Mouse (Mus musculus): Measurements from ENCODE around the gene Syt7. TPM values are rescaled to one million over a fixed set of nuclear protein-coding genes. Genes with fewer than 3 reads are reported as not detected.

The Syt7 gene
- total RNA-seq, 2 experiments from 2014 or later, result 6.2 to 6.9 TPM

DNA sequence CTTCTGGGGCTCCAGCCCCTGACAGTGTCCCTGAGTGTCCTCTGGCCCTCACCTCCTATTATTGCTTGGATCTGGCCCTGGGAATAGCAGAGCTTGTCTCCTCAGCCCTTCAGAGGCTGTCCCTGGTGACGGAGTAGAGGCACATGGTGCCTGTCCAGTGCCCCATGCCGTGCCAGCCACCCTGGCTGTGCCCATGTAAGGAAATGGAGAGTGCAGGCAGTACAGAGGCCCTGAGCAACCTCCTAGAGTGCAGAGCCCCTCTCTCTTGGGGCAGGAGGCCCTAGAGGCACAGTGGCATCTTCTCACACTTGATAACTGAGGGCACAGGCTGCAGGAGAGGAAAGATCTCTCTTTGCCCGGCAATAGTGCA lies 66.5 kb downstream of the Syt7 start:
- DNase-seq (ENCODE audit: low spot score in 2 of 2), result no peak

- peak in 1 of 2 experiments; percentile 58 for DNase-seq (ENCODE audit: low spot score in 2 of 2)
Measured at GRCm38 (mm10) chr19:10456752-10457483, 68.0 kb downstream of the Syt7 start, which contains the start of gene Lrrc10b. TSS of gene Lrrc10b (minus strand) at chr19:10457473.

- peak in 1 of 2 experiments; percentile 54 for DNase-seq (ENCODE audit: low spot score in 2 of 2)
Measured at GRCm38 (mm10) chr19:10457484-10457800, 68.6 kb downstream of the Syt7 start.

- no peak for DNase-seq (ENCODE audit: low spot score in 2 of 2)
Measured at GRCm38 (mm10) chr19:10458096-10458495, 69.2 kb downstream of the Syt7 start.

DNA sequence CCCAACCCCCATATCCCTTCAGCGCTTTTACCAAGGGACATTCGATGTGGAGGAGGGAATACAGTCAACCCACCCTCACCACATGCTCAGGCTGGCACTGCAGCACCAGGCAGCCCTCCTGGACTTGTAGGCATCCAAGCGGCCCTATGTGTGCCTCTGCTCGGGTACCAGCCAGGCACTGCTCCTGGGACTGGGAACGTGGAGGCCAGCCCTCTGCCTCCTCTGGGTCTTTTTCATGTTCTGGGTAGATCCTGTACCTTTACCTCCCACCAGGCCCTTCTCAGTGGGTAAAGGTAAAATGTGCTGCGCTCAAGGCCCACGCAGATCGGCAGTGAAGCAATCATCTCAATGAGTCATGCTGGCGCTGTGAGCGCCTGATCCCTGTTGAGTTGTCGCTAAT lies 71.0 kb downstream of the Syt7 start:
- DNase-seq (ENCODE audit: low spot score in 2 of 2), result no peak

DNA sequence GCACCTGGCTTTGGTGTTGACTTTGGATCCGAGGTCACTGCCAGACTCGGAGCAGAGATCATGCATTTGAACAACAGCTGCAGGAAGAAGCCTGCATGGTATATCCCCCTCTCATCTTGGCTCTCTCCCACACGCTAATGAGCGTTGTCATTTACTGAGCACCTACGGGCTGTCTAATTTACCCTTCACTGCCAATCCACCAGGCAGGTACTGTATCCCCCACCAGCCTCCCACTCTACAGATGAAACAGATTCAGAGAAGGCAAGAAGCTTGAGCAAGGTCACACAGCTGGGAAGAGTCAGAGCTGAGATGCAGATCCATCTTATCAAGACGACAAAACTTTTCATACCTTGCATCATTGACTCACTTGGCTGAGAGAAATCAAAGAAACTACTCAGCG lies 72.7 kb downstream of the Syt7 start:
- DNase-seq (ENCODE audit: low spot score in 2 of 2), result no peak

DNA sequence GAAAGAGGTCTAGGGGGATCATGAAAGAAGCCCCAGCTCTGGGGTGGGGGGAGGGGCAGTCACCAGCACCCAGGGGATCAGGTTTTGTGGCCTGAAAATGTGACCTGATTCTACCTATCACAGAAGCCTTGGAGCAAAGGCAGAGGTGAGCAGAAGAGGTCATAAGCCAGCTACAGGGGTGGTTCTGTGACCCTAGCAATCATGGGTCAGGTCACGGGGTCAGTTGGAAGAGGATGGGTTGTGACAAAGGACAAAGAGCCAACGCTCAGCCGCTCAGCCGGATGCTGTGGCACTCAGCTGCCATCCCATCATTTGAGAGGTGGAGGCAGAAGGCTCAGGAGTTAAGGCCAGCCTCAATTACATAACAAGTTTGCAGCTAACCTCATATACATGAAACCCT lies 75.5 kb downstream of the Syt7 start:
- DNase-seq (ENCODE audit: low spot score in 2 of 2), result no peak

DNA sequence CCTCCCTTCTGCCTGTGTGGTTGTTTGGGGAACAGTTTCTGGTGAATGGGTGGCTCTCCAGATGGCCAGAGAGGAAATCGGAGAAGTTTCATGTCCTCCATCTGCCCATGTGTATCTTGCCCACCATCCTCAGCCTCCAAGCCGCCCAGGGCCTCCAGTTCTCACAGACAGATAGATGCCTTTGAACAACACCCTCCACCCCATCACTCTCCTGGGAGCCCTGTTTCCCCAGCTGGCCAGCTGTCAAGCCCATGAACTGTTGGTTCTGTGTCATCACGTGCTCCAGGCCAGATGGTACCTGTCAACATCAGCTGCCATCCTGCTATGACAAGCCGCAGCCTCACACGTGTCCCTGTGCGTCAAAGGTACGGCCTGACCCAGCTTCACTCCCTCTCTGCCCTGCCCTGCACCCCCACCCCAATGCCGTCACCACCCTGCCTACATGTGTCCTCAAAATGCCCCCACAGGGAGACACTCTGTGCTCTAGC lies 80.3 kb downstream of the Syt7 start:
- no peak for DNase-seq (ENCODE audit: low spot score in 2 of 2)

GRCm38 (mm10) chr19:10472958-10473357 lies 84.1 kb downstream of the Syt7 start:
- DNase-seq (ENCODE audit: low spot score in 2 of 2), result no peak

GRCm38 (mm10) chr19:10473779-10474178 lies 84.9 kb downstream of the Syt7 start:
- DNase-seq (ENCODE audit: low spot score in 2 of 2), result no peak

DNA sequence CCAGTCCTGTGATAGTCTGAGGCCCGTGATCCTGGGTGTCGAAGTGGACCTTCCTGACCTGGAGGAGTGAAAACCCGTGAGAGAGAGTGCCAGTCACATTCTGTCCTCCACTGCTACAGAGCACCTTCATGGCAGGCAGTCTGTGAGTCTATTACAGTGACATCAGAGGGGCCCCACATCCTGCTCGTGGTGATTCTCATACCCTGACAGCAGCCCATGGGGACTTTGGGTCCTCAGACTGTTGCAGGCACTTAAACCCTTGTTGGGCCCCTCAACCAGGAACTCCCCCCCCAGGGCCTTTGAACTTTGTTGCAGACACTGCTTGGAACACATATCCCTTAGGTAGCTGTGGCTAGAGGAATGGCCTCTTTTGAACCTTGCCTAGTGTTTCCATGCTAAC lies 90.7 kb downstream of the Syt7 start:
- DNase-seq (ENCODE audit: low spot score in 2 of 2), result no peak

DNA sequence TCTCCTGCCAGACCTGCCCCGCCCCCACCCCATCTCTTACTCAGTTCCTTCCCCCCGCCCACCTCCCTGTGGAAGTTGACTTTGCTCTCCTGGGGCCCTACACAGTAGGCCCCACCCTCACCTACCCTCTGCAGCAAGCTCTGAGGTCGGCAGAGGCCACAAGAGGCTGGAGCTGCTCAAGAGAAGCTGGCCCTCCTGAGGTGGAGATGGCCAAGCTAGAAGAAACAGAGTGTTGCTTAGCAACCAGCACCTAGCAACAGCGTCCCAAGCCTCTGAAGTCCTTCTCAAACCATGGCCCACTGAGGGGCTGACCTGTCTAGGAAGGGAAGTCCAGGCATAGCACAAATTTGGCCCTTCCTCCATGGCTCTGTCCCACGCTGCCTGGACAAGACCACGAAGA lies 93.8 kb downstream of the Syt7 start, which contains the start of gene Ppp1r32:
Gene Ppp1r32 (minus strand): TSS at position 226 of the 400 bp plus-strand sequence.
- no peak for DNase-seq (ENCODE audit: low spot score in 2 of 2)

- peak in 1 of 2 experiments; percentile 42 for DNase-seq (ENCODE audit: low spot score in 2 of 2)
Measured at GRCm38 (mm10) chr19:10486264-10486738, 97.4 kb downstream of the Syt7 start.

DNA sequence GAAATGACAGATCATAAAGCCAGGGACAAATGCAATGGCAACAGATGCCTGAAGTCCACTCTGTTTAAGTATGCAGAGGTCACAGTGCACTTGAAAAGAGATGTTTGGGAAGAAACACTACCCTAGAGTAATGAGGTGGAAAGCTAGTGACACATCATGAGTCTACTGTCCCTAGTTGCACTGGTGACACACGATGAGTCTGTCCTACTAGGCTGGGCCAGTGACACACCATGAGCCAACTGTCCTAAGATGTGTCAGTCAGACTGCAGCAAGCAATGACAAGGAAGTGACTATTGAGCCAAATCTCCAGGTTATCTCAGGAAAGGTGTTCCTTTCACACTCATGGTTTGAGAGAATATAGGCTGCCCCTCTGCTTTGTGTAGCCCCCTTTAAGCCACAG lies 106.8 kb downstream of the Syt7 start:
- DNase-seq (ENCODE audit: low spot score in 2 of 2), result no peak

DNA sequence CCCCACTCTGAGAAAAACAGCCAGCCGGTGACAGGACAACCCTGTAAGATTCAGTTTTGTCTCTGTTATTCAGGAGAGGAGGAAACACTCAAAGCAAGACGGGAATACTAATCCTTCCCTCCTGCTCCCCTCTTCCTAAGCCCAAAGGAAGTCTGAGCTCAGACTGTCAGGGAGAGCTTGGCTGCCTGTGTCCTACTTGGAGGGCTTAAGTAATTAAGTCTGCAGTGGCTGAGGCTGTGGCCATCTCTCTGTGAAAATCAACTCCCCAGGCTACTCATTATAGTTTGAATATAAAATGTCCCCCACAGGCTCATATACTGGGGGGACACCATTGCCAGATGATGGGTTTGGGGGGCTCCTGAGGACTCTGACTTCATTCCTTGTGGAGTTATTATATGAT lies 108.1 kb downstream of the Syt7 start:
- no peak for DNase-seq (ENCODE audit: low spot score in 2 of 2)

DNA sequence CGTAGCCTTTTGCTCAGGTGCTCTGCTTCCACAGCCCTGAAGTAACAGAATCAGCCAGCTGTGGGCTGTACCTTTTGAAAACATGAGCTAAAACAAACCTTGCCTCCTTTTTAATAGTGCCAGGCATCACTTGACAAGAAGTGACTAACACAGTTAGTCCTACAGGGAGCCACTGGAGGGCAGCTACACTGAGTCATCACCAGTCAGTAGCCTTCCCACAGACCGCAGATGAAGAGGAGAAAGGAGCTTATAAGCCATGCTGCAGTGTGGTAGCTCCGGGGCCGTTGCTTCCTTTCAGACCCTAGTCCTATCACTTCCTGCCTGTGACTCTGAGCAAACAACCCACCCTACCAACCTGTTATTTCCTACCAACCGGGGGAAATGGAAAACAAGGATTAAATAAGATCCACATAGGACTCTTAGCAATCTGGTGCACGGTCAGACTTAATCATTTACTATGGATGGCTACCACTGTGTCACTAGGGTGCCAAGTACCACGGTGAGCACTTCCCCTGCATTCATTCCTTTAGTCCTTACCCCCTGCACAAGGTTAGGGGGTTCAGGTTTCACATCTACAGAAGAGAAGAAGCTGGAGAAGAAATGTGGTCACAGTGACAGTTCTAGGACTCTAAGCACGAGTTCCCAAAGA lies 108.7 kb downstream of the Syt7 start:
- no peak for DNase-seq (ENCODE audit: low spot score in 2 of 2)

GRCm38 (mm10) chr19:10500581-10500980 lies 111.7 kb downstream of the Syt7 start:
- no peak for DNase-seq (ENCODE audit: low spot score in 2 of 2)

GRCm38 (mm10) chr19:10502571-10502970 lies 113.7 kb downstream of the Syt7 start:
- no peak for DNase-seq (ENCODE audit: low spot score in 2 of 2)

All from gastrocnemius, postnatal 4 days (tissue).